Mouse (Mus musculus): Measurements from ENCODE around the gene Synj1.

The Synj1 gene

GRCm38 (mm10) chr16:91009942-91010529 is 1.1 kb downstream of the Synj1 start:
- DNase-seq: peak in 1 of 2 experiments; percentile 22

GRCm38 (mm10) chr16:91004915-91005538 is 6.1 kb downstream of the Synj1 start:
- no peak for DNase-seq

GRCm38 (mm10) chr16:91001098-91001497 is 10.0 kb downstream of the Synj1 start:
- DNase-seq: no peak

- no peak for DNase-seq
These were observed 11.3 kb downstream of the Synj1 start for GRCm38 (mm10) chr16:90999827-91000226.

- DNase-seq: no peak
These were observed 13.3 kb downstream of the Synj1 start for GRCm38 (mm10) chr16:90997822-90998221.

GRCm38 (mm10) chr16:90996327-90997243 is 14.5 kb downstream of the Synj1 start:
- DNase-seq: no peak

GRCm38 (mm10) chr16:90995498-90995897 is 15.6 kb downstream of the Synj1 start:
- DNase-seq: no peak

- DNase-seq: no peak
These were observed 16.1 kb downstream of the Synj1 start for GRCm38 (mm10) chr16:90995023-90995422.

GRCm38 (mm10) chr16:90989162-90989561 is 21.9 kb downstream of the Synj1 start:
- DNase-seq: no peak

GRCm38 (mm10) chr16:90988665-90989064 is 22.4 kb downstream of the Synj1 start:
- DNase-seq: no peak

- DNase-seq: no peak
These were observed 23.1 kb downstream of the Synj1 start for GRCm38 (mm10) chr16:90988039-90988438.

GRCm38 (mm10) chr16:90971004-90971403 is 40.1 kb downstream of the Synj1 start:
- no peak for DNase-seq

GRCm38 (mm10) chr16:90966241-90966640 is 44.9 kb downstream of the Synj1 start:
- DNase-seq: no peak

- DNase-seq: no peak
These were observed 46.8 kb downstream of the Synj1 start for GRCm38 (mm10) chr16:90964302-90964701.

GRCm38 (mm10) chr16:90963866-90964265 is 47.2 kb downstream of the Synj1 start:
- DNase-seq: no peak

GRCm38 (mm10) chr16:90963231-90963630 is 47.9 kb downstream of the Synj1 start:
- DNase-seq: no peak

GRCm38 (mm10) chr16:90958301-90959085 is 52.6 kb downstream of the Synj1 start:
- no peak for DNase-seq

GRCm38 (mm10) chr16:90955494-90955893 is 55.6 kb downstream of the Synj1 start:
- no peak for DNase-seq

- no peak for DNase-seq
These were observed 57.3 kb downstream of the Synj1 start for GRCm38 (mm10) chr16:90953770-90954169.

GRCm38 (mm10) chr16:90953147-90953546 is 58.0 kb downstream of the Synj1 start:
- DNase-seq: no peak

- DNase-seq: no peak
These were observed 60.6 kb downstream of the Synj1 start for GRCm38 (mm10) chr16:90950354-90950963.

GRCm38 (mm10) chr16:90946977-90947376 is 64.1 kb downstream of the Synj1 start:
- DNase-seq: no peak

Data from thymus, adult 18-20 months (tissue).